Mouse (Mus musculus): ENCODE results near the gene Rtraf.

DNA sequence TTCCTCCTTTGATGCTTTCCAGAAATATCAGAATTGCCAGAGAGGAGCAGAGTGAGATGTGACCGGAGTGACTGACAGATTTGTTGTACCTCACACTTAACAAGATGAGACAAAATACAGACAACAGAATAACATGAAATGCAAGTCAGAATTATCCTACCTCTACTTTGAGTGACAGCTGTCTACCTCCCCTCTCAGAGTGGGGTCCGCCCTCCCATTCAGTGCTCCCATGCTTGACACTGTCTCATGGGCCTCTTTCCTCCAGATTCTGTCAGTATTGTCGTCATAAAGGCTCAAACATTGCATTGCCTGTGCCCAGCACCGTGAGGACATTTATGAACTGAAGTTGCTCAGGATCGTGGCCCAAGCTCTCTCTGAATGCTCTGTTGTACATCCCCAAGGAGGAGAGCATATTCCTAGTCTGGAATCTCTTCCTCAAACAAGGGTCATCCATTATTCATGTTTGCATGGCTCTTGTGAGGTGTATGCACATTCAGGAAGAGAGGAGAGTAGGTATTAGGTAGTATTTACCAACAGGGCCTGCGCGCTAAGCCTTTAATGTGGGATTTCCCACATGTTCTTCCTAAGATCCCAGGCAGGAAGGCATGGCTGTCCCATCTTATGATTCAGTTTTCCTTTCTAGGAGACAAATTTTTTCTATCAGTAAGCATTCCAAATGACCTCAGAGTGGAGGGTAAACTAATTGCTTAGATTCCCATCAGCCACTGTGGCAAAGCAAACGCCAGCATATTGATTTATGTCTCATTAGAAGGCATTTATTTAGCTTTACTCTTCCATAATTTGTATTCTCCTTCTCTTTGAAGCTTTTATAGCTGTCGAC is 57.9 kb downstream of the Rtraf start:
- TF ChIP-seq POLR2A (IDR thresholded peaks at IDR 0.05; ENCODE audit: insufficient read length, low read depth) (no peak), SRF (IDR thresholded peaks at IDR 0.05; ENCODE audit: control insufficient read depth, insufficient read length, low read depth) (no peak), TCF12 (IDR thresholded peaks at IDR 0.05; ENCODE audit: insufficient read depth, poor library complexity, severe bottlenecking) (no peak), USF1 (IDR thresholded peaks at IDR 0.05; ENCODE audit: low read depth) (no peak), MAX (IDR thresholded peaks at IDR 0.05; ENCODE audit: low read depth) (no peak)
